In genomic region chr3:142238260-142239046, GRCm38 (mm10) we compare ENCODE assay signal across 24 mouse cellular contexts.
A peak's percentile ranks its signal among the peaks of the same experiment; 100 is the strongest.
DNase-seq lines count a peak whose midpoint lies in the region; ATAC-seq and TF ChIP-seq lines count a peak whose summit lies in the region.
"Had no signal": no experiment of that assay in that cellular context is flagged by ENCODE, and none has a peak within 500 bp of the region (broad histone marks: within the 10 kb centered on the region; RNA-seq: fewer than 3 reads in every experiment).

No protein-coding gene starts in this region.

- no peaks in the 10 kb centered on the region for H3K9me3 ChIP-seq in forebrain, embryonic 11.5 days (ENCODE audit: control insufficient read depth, low read length)
- H3K9me3 ChIP-seq in forebrain, embryonic 10.5 days: no peaks in the 10 kb centered on the region
- no peaks in the 10 kb centered on the region for H3K9me3 ChIP-seq in limb, embryonic 14.5 days (ENCODE audit: control insufficient read depth, low read length)
- H3K9me3 ChIP-seq: embryonic facial prominence, embryonic 15.5 days; heart, embryonic 12.5 days; liver, embryonic 13.5 days; midbrain, embryonic 12.5 days; neural tube, embryonic 15.5 days had no signal

- H3K27me3 ChIP-seq in forebrain, embryonic 11.5 days (ENCODE audit: control insufficient read depth, insufficient read depth, low read length): no peaks in the 10 kb centered on the region
- no peaks in the 10 kb centered on the region for H3K27me3 ChIP-seq in forebrain, embryonic 10.5 days (ENCODE audit: poor library complexity, severe bottlenecking)
- 0 out of 2 replicates have a peak, but pooled peaks cover 8% of the 10 kb centered on the region for H3K27me3 ChIP-seq in limb, embryonic 14.5 days (ENCODE audit: control insufficient read depth, insufficient read depth, low read length)
- H3K27me3 ChIP-seq: embryonic facial prominence, embryonic 15.5 days; heart, embryonic 12.5 days; liver, embryonic 13.5 days; midbrain, embryonic 12.5 days; neural tube, embryonic 15.5 days had no signal

- ATAC-seq in forebrain, embryonic 11.5 days (replicated peaks; ENCODE audit: low FRiP score): peak; percentile 46; the same call in 1 of the 2 replicates
- ATAC-seq in limb, embryonic 14.5 days (ENCODE audit: low FRiP score, low read depth): peak; percentile 44; the same call in 1 of the 2 replicates
- ATAC-seq: CD4-positive, CD25-positive, alpha-beta regulatory T cell, adult 4 months had no signal

- peaks cover 4% of the 10 kb centered on the region; the same call in 1 of the 2 replicates for H3K4me1 ChIP-seq in forebrain, embryonic 11.5 days (replicated peaks; ENCODE audit: control insufficient read depth, insufficient read depth, low read length)
- H3K4me1 ChIP-seq in forebrain, embryonic 10.5 days: peaks cover 20% of the 10 kb centered on the region
- H3K4me1 ChIP-seq in limb, embryonic 14.5 days (ENCODE audit: control insufficient read depth, insufficient read depth, low read length): peaks cover 15% of the 10 kb centered on the region; the same call in 1 of the 2 replicates
- H3K4me1 ChIP-seq: embryonic facial prominence, embryonic 15.5 days; heart, embryonic 12.5 days; liver, embryonic 13.5 days; neural tube, embryonic 15.5 days had no signal

- no peak for DNase-seq in forebrain, embryonic 11.5 days (ENCODE audit: low spot score)
- no peak for DNase-seq in forebrain, embryonic 10.5 days (ENCODE audit: extremely low spot score, low spot score)
- DNase-seq in brain, embryonic 14.5 days (ENCODE audit: low read depth): peak; percentile 71
- peak; percentile 87 for DNase-seq in forelimb bud, embryonic 11.5 days (ENCODE audit: low read depth, low spot score)
- peak; percentile 27 for DNase-seq in limb, embryonic 14.5 days (ENCODE audit: low spot score)
- no peak for DNase-seq in adrenal gland, adult 2 months
- DNase-seq in adrenal gland, postnatal 4 days (ENCODE audit: low spot score in 2 of 2): no peak
- DNase-seq: adrenal gland, postnatal 36 days; cerebellum, adult 18-20 months; cerebellum, postnatal 14 days; gastrocnemius, postnatal 25 days; heart, adult 18-20 months; heart, postnatal 10 days; kidney, adult 18-20 months; kidney, postnatal 25 days; layer of hippocampus, adult 9-11 months; liver, embryonic 13.5 days; lung, adult 2 months; lung, postnatal 14 days had no signal

- no peak overlapping the region for H3K27ac ChIP-seq in forebrain, embryonic 11.5 days (ENCODE audit: low read depth, low read length)
- no peak overlapping the region for H3K27ac ChIP-seq in forebrain, embryonic 10.5 days
- no peak overlapping the region for H3K27ac ChIP-seq in limb, embryonic 14.5 days (replicated peaks; ENCODE audit: low read depth, low read length)
- H3K27ac ChIP-seq: embryonic facial prominence, embryonic 15.5 days; liver, embryonic 13.5 days; midbrain, embryonic 12.5 days; neural tube, embryonic 15.5 days had no signal

- no peak for TF ChIP-seq POLR2A in brain, embryonic 14.5 days (IDR thresholded peaks at IDR 0.05; ENCODE audit: borderline replicate concordance, extremely low read depth, insufficient read depth, insufficient read length, poor library complexity, severe bottlenecking)
- no peak for TF ChIP-seq POLR2A in limb, embryonic 14.5 days (IDR thresholded peaks at IDR 0.05; ENCODE audit: borderline replicate concordance, extremely low read depth, insufficient read depth, insufficient read length)

- no peaks in the 10 kb centered on the region for H3K36me3 ChIP-seq in forebrain, embryonic 11.5 days (ENCODE audit: control insufficient read depth, insufficient read depth, low read length)
- no peaks in the 10 kb centered on the region for H3K36me3 ChIP-seq in forebrain, embryonic 10.5 days (replicated peaks)
- no peaks in the 10 kb centered on the region for H3K36me3 ChIP-seq in limb, embryonic 14.5 days (ENCODE audit: control insufficient read depth, insufficient read depth, low read length)
- H3K36me3 ChIP-seq: embryonic facial prominence, embryonic 15.5 days; midbrain, embryonic 12.5 days; neural tube, embryonic 15.5 days had no signal

- no peak overlapping the region for H3K4me3 ChIP-seq in forebrain, embryonic 11.5 days (ENCODE audit: low read depth, low read length)
- H3K4me3 ChIP-seq in forebrain, embryonic 10.5 days: no peak overlapping the region
- no peak overlapping the region for H3K4me3 ChIP-seq in limb, embryonic 14.5 days (replicated peaks; ENCODE audit: low read length)
- H3K4me3 ChIP-seq: embryonic facial prominence, embryonic 15.5 days; heart, embryonic 12.5 days; liver, embryonic 13.5 days; midbrain, embryonic 12.5 days; neural tube, embryonic 15.5 days had no signal

- no peak overlapping the region for H3K9ac ChIP-seq in forebrain, embryonic 11.5 days (ENCODE audit: low read length)
- H3K9ac ChIP-seq in limb, embryonic 14.5 days (ENCODE audit: low read depth, low read length, severe bottlenecking): no peak overlapping the region
- H3K9ac ChIP-seq: embryonic facial prominence, embryonic 15.5 days; heart, embryonic 12.5 days; liver, embryonic 13.5 days; midbrain, embryonic 12.5 days; neural tube, embryonic 15.5 days had no signal

- TF ChIP-seq CTCF in brain, embryonic 14.5 days (IDR thresholded peaks at IDR 0.05; ENCODE audit: borderline replicate concordance, extremely low read depth, insufficient read depth, insufficient read length): no peak

- WGBS in forebrain, embryonic 11.5 days: 62% methylated on average over 10 of the region's 10 CpGs
- 71% methylated on average over 10 of the region's 10 CpGs for WGBS in forebrain, embryonic 10.5 days
- WGBS in limb, embryonic 14.5 days: 19% methylated on average over 10 of the region's 10 CpGs

- no peak overlapping the region for H3K4me2 ChIP-seq in forebrain, embryonic 11.5 days (ENCODE audit: low read depth, low read length, severe bottlenecking)
- no peak overlapping the region for H3K4me2 ChIP-seq in limb, embryonic 14.5 days (replicated peaks; ENCODE audit: low read depth, low read length, severe bottlenecking)
- H3K4me2 ChIP-seq: embryonic facial prominence, embryonic 15.5 days; heart, embryonic 12.5 days; liver, embryonic 13.5 days; midbrain, embryonic 12.5 days; neural tube, embryonic 15.5 days had no signal

Comparison
In these comparisons a context has a peak if more than half of its experiments do, and no peak if none do; other contexts are left out.
1. DNase-seq: peak in brain, embryonic 14.5 days (single experiment), forelimb bud, embryonic 11.5 days (single experiment) and limb, embryonic 14.5 days (single experiment); none in forebrain, embryonic 11.5 days (single experiment), forebrain, embryonic 10.5 days (single experiment), adrenal gland, adult 2 months (single experiment) and adrenal gland, postnatal 4 days (0 of 2).